Mouse (Mus musculus) gastrocnemius, postnatal 14 days (tissue): ENCODE results near the gene Helb. TPM values are rescaled to one million over a fixed set of nuclear protein-coding genes. Genes with fewer than 3 reads are reported as not detected.
"Not testable (repeated sequence)": the region's sequence is repeated elsewhere in the genome, so short reads cannot be mapped to it uniquely, and the experiment has no call there.

Experiments
- DNase-seq: peaks from one replicate; pipeline ENCODE4 v3.0.0; 2021; ENCODE audit warnings: mixed read lengths
- intact Hi-C: fragments of 180-260 bp; cut with DNase I; formaldehyde crosslinking; loops from one replicate; pipeline ENCODE4 v1.15.1; 2025; ENCODE audit warnings: low total_unique reads
- long read RNA-seq, 2 experiments: library from polyadenylated mRNA; stranded (forward); transcript quantifications; one replicate each; pipeline ENCODE4 v2.0.0; 2021
- total RNA-seq, 2 experiments: library from RNA; stranded (reverse); gene quantifications; 2 replicates each; pipeline ENCODE4 v1.2.3; 2021

The Helb gene
- total RNA-seq: 1 to 10 TPM; 7.2 to 8.4 TPM
- long read RNA-seq, experiment 1, full-length matches to known transcripts: 1 of 1 reads
- long read RNA-seq, experiment 1, partial matches to known transcripts: 0 of 1 reads
- long read RNA-seq, experiment 1, other reads (novel, unspliced or antisense): 0 of 1 reads
- long read RNA-seq, experiment 2, full-length matches to known transcripts: 2 of 3 reads
- long read RNA-seq, experiment 2, partial matches to known transcripts: 1 of 3 reads
- long read RNA-seq, experiment 2, other reads (novel, unspliced or antisense): 0 of 3 reads

GRCm38 (mm10) chr10:120112507-120113396, at the start of gene Helb:
TSS of gene Helb (minus strand) at chr10:120112987.
- DNase-seq: peak; percentile 98
- intact Hi-C loops: no loop called here

- no peak for DNase-seq
- intact Hi-C loops: no loop called here
These were observed 47.7 kb upstream of the Helb start for GRCm38 (mm10) chr10:120160533-120160932.

GRCm38 (mm10) chr10:120153911-120154310, 41.1 kb upstream of the Helb start:
- intact Hi-C loops: no loop called here
- DNase-seq: no peak

GRCm38 (mm10) chr10:120151672-120152071, 38.9 kb upstream of the Helb start:
- DNase-seq: no peak
- intact Hi-C loops: no loop called here

GRCm38 (mm10) chr10:120140916-120141516, 28.2 kb upstream of the Helb start:
- no peak for DNase-seq
- intact Hi-C loops: no loop called here

- no peak for DNase-seq
- intact Hi-C loops: no loop called here
These were observed 27.4 kb upstream of the Helb start for GRCm38 (mm10) chr10:120140193-120140592.

GRCm38 (mm10) chr10:120136020-120136562, 23.3 kb upstream of the Helb start:
- intact Hi-C loops: no loop called here
- DNase-seq: no peak

- intact Hi-C loops: no loop called here
- DNase-seq: no peak
These were observed 20.9 kb upstream of the Helb start for GRCm38 (mm10) chr10:120133697-120134096.

GRCm38 (mm10) chr10:120130621-120131020, 17.8 kb upstream of the Helb start:
- DNase-seq: peak; percentile 17
- intact Hi-C loops: no loop called here

- intact Hi-C loops: loop anchor here (10.0 kb wide), 3 partner anchors 244 to 484 kb away; no protein-coding TSS in a partner anchor
- no peak for DNase-seq
These were observed 16.0 kb upstream of the Helb start for GRCm38 (mm10) chr10:120128601-120129277.

- intact Hi-C loops: loop anchor here (10.0 kb wide), 3 partner anchors 241 to 481 kb away; no protein-coding TSS in a partner anchor
- DNase-seq: no peak
These were observed 12.7 kb upstream of the Helb start for GRCm38 (mm10) chr10:120125465-120125857.

GRCm38 (mm10) chr10:120124801-120125464, 12.1 kb upstream of the Helb start:
- peak; percentile 82 for DNase-seq
- intact Hi-C loops: loop anchor here (5.0 to 10.0 kb wide), 4 partner anchors 58 to 480 kb away; no protein-coding TSS in a partner anchor

- DNase-seq: no peak
- intact Hi-C loops: loop anchor here (5.0 to 10.0 kb wide), 4 partner anchors 56 to 479 kb away; no protein-coding TSS in a partner anchor
These were observed 10.9 kb upstream of the Helb start for GRCm38 (mm10) chr10:120123721-120124120.

GRCm38 (mm10) chr10:120115249-120115648, 2.5 kb upstream of the Helb start:
- intact Hi-C loops: no loop called here
- DNase-seq: no peak

- no peak for DNase-seq
- intact Hi-C loops: no loop called here
These were observed 1.7 kb upstream of the Helb start for GRCm38 (mm10) chr10:120114493-120114892.

GRCm38 (mm10) chr10:120113980-120114379, 1.2 kb upstream of the Helb start:
- intact Hi-C loops: no loop called here
- DNase-seq: no peak

GRCm38 (mm10) chr10:120113482-120113881, 695 bp upstream of the Helb start:
- DNase-seq, intact Hi-C loops: not testable (repeated sequence)

GRCm38 (mm10) chr10:120111691-120112319, 982 bp downstream of the Helb start:
- intact Hi-C loops: no loop called here
- no peak for DNase-seq
